ENCODE assay signal across 8 mouse cellular contexts in genomic region chr13:46725227-46725626, GRCm38 (mm10). TPM values are rescaled to one million over a fixed set of nuclear protein-coding genes. Genes with fewer than 3 reads are reported as not detected.
DNase-seq lines count a peak whose midpoint lies in the region; ATAC-seq and TF ChIP-seq lines count a peak whose summit lies in the region.

No protein-coding gene starts in this region.

- no peaks in the 10 kb centered on the region for H3K27me3 ChIP-seq in intestine, embryonic 14.5 days (replicated peaks; ENCODE audit: control insufficient read depth, insufficient read depth, low read length)
- no peaks in the 10 kb centered on the region for H3K27me3 ChIP-seq in intestine, embryonic 16.5 days (replicated peaks; ENCODE audit: control insufficient read depth, insufficient read depth, low read length)
- no peaks in the 10 kb centered on the region for H3K27me3 ChIP-seq in MEL (ENCODE audit: control insufficient read depth in 1 of 2, insufficient read depth in 2 of 2, low read length in 2 of 2)
- H3K27me3 ChIP-seq in forebrain, embryonic 16.5 days (replicated peaks; ENCODE audit: control insufficient read depth, insufficient read depth, low read length): no peaks in the 10 kb centered on the region
- no peaks in the 10 kb centered on the region for H3K27me3 ChIP-seq in liver, postnatal 0 days (ENCODE audit: insufficient read depth, low read length)

- no peak overlapping the region for H3K27ac ChIP-seq in intestine, embryonic 14.5 days (ENCODE audit: low read depth)
- H3K27ac ChIP-seq in intestine, embryonic 16.5 days (ENCODE audit: low read length): no peak overlapping the region
- H3K27ac ChIP-seq in MEL (ENCODE audit: control insufficient read depth, low read depth, low read length): peak overlapping the region; percentile 1; the same call in 1 of the 2 replicates
- H3K27ac ChIP-seq in forebrain, embryonic 16.5 days (ENCODE audit: low read length): no peak overlapping the region
- H3K27ac ChIP-seq in liver, postnatal 0 days (ENCODE audit: low read depth): peak overlapping the region; percentile 39

- H3K79me2 ChIP-seq in MEL (ENCODE audit: control insufficient read depth, insufficient read depth, low read length, poor library complexity): peaks cover 58% of the 10 kb centered on the region

- peak overlapping the region; percentile 74 for H3K4me3 ChIP-seq in intestine, embryonic 14.5 days (ENCODE audit: low read depth, low read length)
- no peak overlapping the region for H3K4me3 ChIP-seq in intestine, embryonic 16.5 days (ENCODE audit: low read length)
- peak overlapping the region; percentile 21 to 91 for H3K4me3 ChIP-seq in MEL (ENCODE audit: control insufficient read depth in 1 of 2, insufficient read depth in 1 of 2, low read depth in 2 of 2, low read length in 2 of 2)
- H3K4me3 ChIP-seq in forebrain, embryonic 16.5 days (replicated peaks; ENCODE audit: low read length): no peak overlapping the region
- H3K4me3 ChIP-seq in liver, postnatal 0 days (ENCODE audit: low read depth, low read length): peak overlapping the region; percentile 74

- no peaks in the 10 kb centered on the region for H3K9me3 ChIP-seq in intestine, embryonic 14.5 days (ENCODE audit: control insufficient read depth, low read length)
- H3K9me3 ChIP-seq in intestine, embryonic 16.5 days (ENCODE audit: control insufficient read depth, low read length): no peaks in the 10 kb centered on the region
- no peaks in the 10 kb centered on the region for H3K9me3 ChIP-seq in MEL (replicated peaks; ENCODE audit: insufficient read depth, low read length)
- no peaks in the 10 kb centered on the region for H3K9me3 ChIP-seq in forebrain, embryonic 16.5 days (ENCODE audit: control insufficient read depth, low read length)
- H3K9me3 ChIP-seq in liver, postnatal 0 days (ENCODE audit: low read length): no peaks in the 10 kb centered on the region

- TF ChIP-seq POLR2A in MEL (IDR thresholded peaks at IDR 0.05; ENCODE audit: control insufficient read depth in 1 of 2, insufficient read depth in 1 of 2, low read depth in 1 of 2, low read length in 2 of 2, poor library complexity in 1 of 2): no peak

- TF ChIP-seq CTCF in MEL (IDR thresholded peaks at IDR 0.05 in 2 of 3, conservative IDR thresholded peaks at IDR 0.05 in 1 of 3; ENCODE audit: control insufficient read depth in 1 of 3, insufficient read depth in 1 of 3, low read depth in 2 of 3, low read length in 3 of 3, poor library complexity in 1 of 3, severe bottlenecking in 1 of 3): no peak
- TF ChIP-seq CTCF in liver, postnatal 0 days (IDR thresholded peaks at IDR 0.05; ENCODE audit: low read depth): no peak

- H3K4me1 ChIP-seq in intestine, embryonic 14.5 days (replicated peaks; ENCODE audit: control insufficient read depth, insufficient read depth, low read length): peaks cover 13% of the 10 kb centered on the region; the same call in 1 of the 2 replicates
- H3K4me1 ChIP-seq in intestine, embryonic 16.5 days (ENCODE audit: control insufficient read depth, insufficient read depth, low read length): peaks cover 6% of the 10 kb centered on the region
- H3K4me1 ChIP-seq in MEL (ENCODE audit: control insufficient read depth in 1 of 2, insufficient read depth in 2 of 2, low read length in 2 of 2): peaks cover 20% of the 10 kb centered on the region in 2 experiments; a peak in 3 of 4 replicates
- H3K4me1 ChIP-seq in forebrain, embryonic 16.5 days (replicated peaks; ENCODE audit: control insufficient read depth, insufficient read depth, low read length): peaks cover 22% of the 10 kb centered on the region
- peaks cover 23% of the 10 kb centered on the region for H3K4me1 ChIP-seq in liver, postnatal 0 days (ENCODE audit: insufficient read depth)

- no peak overlapping the region for H3K9ac ChIP-seq in intestine, embryonic 14.5 days (ENCODE audit: low read length)
- no peak overlapping the region for H3K9ac ChIP-seq in intestine, embryonic 16.5 days (ENCODE audit: low read depth, low read length)
- H3K9ac ChIP-seq in MEL (ENCODE audit: control insufficient read depth, low read depth, low read length, poor library complexity, severe bottlenecking): peak overlapping the region; percentile 96
- H3K9ac ChIP-seq in forebrain, embryonic 16.5 days (replicated peaks; ENCODE audit: low read depth, low read length): no peak overlapping the region
- peak overlapping the region; percentile 8 for H3K9ac ChIP-seq in liver, postnatal 0 days (replicated peaks)

- peak in 1 of 2 experiments; percentile 71; a peak in 1 of 4 replicates for TF ChIP-seq EP300 in MEL (IDR thresholded peaks at IDR 0.05; ENCODE audit: low read depth in 1 of 2, low read length in 2 of 2)
- peak; percentile 70 for TF ChIP-seq EP300 in liver, postnatal 0 days (IDR thresholded peaks at IDR 0.05; ENCODE audit: low read depth)

- no peak for TF ChIP-seq RAD21 in MEL (IDR thresholded peaks at IDR 0.05; ENCODE audit: low read depth, low read length)

- DNase-seq in intestine, embryonic 14.5 days (ENCODE audit: low spot score): no peak
- DNase-seq in MEL (ENCODE audit: low read depth, low spot score): peak; percentile 85
- peak; percentile 24 for DNase-seq in liver, postnatal 0 days
- DNase-seq in left cerebral cortex, postnatal 10 days (ENCODE audit: extremely low spot score in 1 of 2, low spot score in 2 of 2): no peak
- no peak for DNase-seq in gastrocnemius, adult 18-20 months (ENCODE audit: low spot score)
- no peak for DNase-seq in thymus, postnatal 25 days

- no peaks in the 10 kb centered on the region for H3K36me3 ChIP-seq in intestine, embryonic 14.5 days (ENCODE audit: control insufficient read depth, insufficient read depth, low read length)
- no peaks in the 10 kb centered on the region for H3K36me3 ChIP-seq in intestine, embryonic 16.5 days (ENCODE audit: control insufficient read depth, insufficient read depth, low read length)
- H3K36me3 ChIP-seq in MEL (ENCODE audit: control insufficient read depth in 1 of 2, insufficient read depth in 2 of 2, low read length in 2 of 2): peaks cover 4 to 44% of the 10 kb centered on the region in 2 experiments; a peak in 3 of 4 replicates
- H3K36me3 ChIP-seq in forebrain, embryonic 16.5 days (ENCODE audit: control insufficient read depth, insufficient read depth): no peaks in the 10 kb centered on the region
- no peaks in the 10 kb centered on the region for H3K36me3 ChIP-seq in liver, postnatal 0 days (replicated peaks; ENCODE audit: insufficient read depth, low read length)

- peak overlapping the region; percentile 81 for H3K4me2 ChIP-seq in intestine, embryonic 14.5 days (ENCODE audit: low read length)
- H3K4me2 ChIP-seq in intestine, embryonic 16.5 days (ENCODE audit: low read depth, low read length): no peak overlapping the region
- H3K4me2 ChIP-seq in forebrain, embryonic 16.5 days (ENCODE audit: low read length): peak overlapping the region; percentile 22
- peak overlapping the region; percentile 89 for H3K4me2 ChIP-seq in liver, postnatal 0 days (ENCODE audit: low read depth, low read length)

- ATAC-seq in intestine, embryonic 14.5 days (replicated peaks; ENCODE audit: low FRiP score, low TSS enrichment, low read depth): no peak
- no peak for ATAC-seq in intestine, embryonic 16.5 days
- no peak for ATAC-seq in forebrain, embryonic 16.5 days
- ATAC-seq in liver, postnatal 0 days: no peak

- 34% methylated on average over 2 of the region's 2 CpGs for WGBS in intestine, embryonic 14.5 days
- WGBS in intestine, embryonic 16.5 days: 24% methylated on average over 2 of the region's 2 CpGs
- WGBS in forebrain, embryonic 16.5 days: 6% methylated on average over 2 of the region's 2 CpGs
- WGBS in liver, postnatal 0 days (ENCODE audit: insufficient replicate concordance): 15% methylated on average over 2 of the region's 2 CpGs

- intact Hi-C loops in left cerebral cortex, postnatal 10 days (cut with DNase I): loop anchor here (10.0 kb wide), 1 partner anchor 290 kb away; the partner anchor contains the start of gene Nhlrc1

TF ChIP-seq in MEL, 35 proteins besides CTCF, POLR2A, EP300 and RAD21 (continues in another document):
- peak; percentile 99 for TF ChIP-seq MAFK (IDR thresholded peaks at IDR 0.05; ENCODE audit: borderline replicate concordance, low read depth, low read length)
- no peak for TF ChIP-seq TCF12 (IDR thresholded peaks at IDR 0.05; ENCODE audit: low read depth, low read length)
- TF ChIP-seq GABPA (IDR thresholded peaks at IDR 0.05; ENCODE audit: low read depth, low read length): peak; percentile 55; the same call in 1 of the 2 replicates
- no peak for TF ChIP-seq MYB (IDR thresholded peaks at IDR 0.05; ENCODE audit: low read depth, low read length)
- TF ChIP-seq USF1 (IDR thresholded peaks at IDR 0.05; ENCODE audit: low read depth, low read length): no peak
- TF ChIP-seq RCOR1 (IDR thresholded peaks at IDR 0.05; ENCODE audit: low read depth, low read length): no peak
- no peak for TF ChIP-seq CHD1 (IDR thresholded peaks at IDR 0.05; ENCODE audit: low read depth, low read length)
- TF ChIP-seq POLR2AphosphoS2 (IDR thresholded peaks at IDR 0.05; ENCODE audit: low read length): no peak
- TF ChIP-seq TBP (IDR thresholded peaks at IDR 0.05; ENCODE audit: low read depth, low read length): peak; percentile 47; the same call in 1 of the 2 replicates

RNA-seq across cellular contexts. Expression of gene Nup153, which starts 2.5 kb away (rescaled TPM):
- polyA plus RNA-seq in intestine, embryonic 14.5 days (2014; fragmentation: Nextera tagmentation; extraction: Ambion mirVana): 37.2 and 37.5 TPM in 2 replicates
- polyA plus RNA-seq in intestine, embryonic 16.5 days (2015; fragmentation: Nextera tagmentation; extraction: Ambion mirVana): 12.1 and 14.5 TPM in 2 replicates
- 64.6 and 66.1 TPM in 2 replicates for total RNA-seq in MEL (2012; rRNA removed)
- 100 to 1,000 TPM in 1 of 2 experiments, 10 to 100 TPM in 1; 82.8 to 221 TPM for polyA plus RNA-seq in MEL (2012; ENCODE audit: insufficient read depth in 1 of 2, insufficient read length in 2 of 2, low read depth in 1 of 2, low replicate concordance in 2 of 2, missing spikeins in 1 of 2)
- polyA plus RNA-seq in forebrain, embryonic 16.5 days (2015; fragmentation: Nextera tagmentation; extraction: Ambion mirVana): 21.7 and 25.9 TPM in 2 replicates
- polyA plus RNA-seq in liver, postnatal 0 days (2015; fragmentation: Nextera tagmentation; extraction: Ambion mirVana): 6.6 and 8.0 TPM in 2 replicates
- 10 to 100 TPM; 64.1 to 72.2 TPM for total RNA-seq in left cerebral cortex, postnatal 10 days (2021)
- total RNA-seq in gastrocnemius, adult 18-20 months (2021): 10 to 100 TPM; 40.1 to 41.3 TPM

RNA-seq across cellular contexts. Expression of gene Fam8a1, which starts 55.9 kb away (rescaled TPM):
- 7.8 and 8.0 TPM in 2 replicates for polyA plus RNA-seq in intestine, embryonic 14.5 days (2014; fragmentation: Nextera tagmentation; extraction: Ambion mirVana)
- 4.6 and 5.9 TPM in 2 replicates for polyA plus RNA-seq in intestine, embryonic 16.5 days (2015; fragmentation: Nextera tagmentation; extraction: Ambion mirVana)
- 7.5 and 8.4 TPM in 2 replicates for total RNA-seq in MEL (2012; rRNA removed)
- 10 to 100 TPM in 1 of 2 experiments, not detected in 1; 16.5 TPM for polyA plus RNA-seq in MEL (2012; ENCODE audit: insufficient read depth in 1 of 2, insufficient read length in 2 of 2, low read depth in 1 of 2, low replicate concordance in 2 of 2, missing spikeins in 1 of 2)
- 19.0 and 20.1 TPM in 2 replicates for polyA plus RNA-seq in forebrain, embryonic 16.5 days (2015; fragmentation: Nextera tagmentation; extraction: Ambion mirVana)
- polyA plus RNA-seq in liver, postnatal 0 days (2015; fragmentation: Nextera tagmentation; extraction: Ambion mirVana): 4.4 TPM in 2 replicates
- total RNA-seq in left cerebral cortex, postnatal 10 days (2021): 10 to 100 TPM; 70.5 to 73.2 TPM
- 10 to 100 TPM; 28.7 to 33.2 TPM for total RNA-seq in gastrocnemius, adult 18-20 months (2021)

Comparison
In these comparisons a context has a peak if more than half of its experiments do, and no peak if none do; other contexts are left out.
1. H3K4me3 ChIP-seq: peak in intestine, embryonic 14.5 days (single experiment), MEL (2 of 2) and liver, postnatal 0 days (single experiment); none in intestine, embryonic 16.5 days (single experiment) and forebrain, embryonic 16.5 days (single experiment).
2. DNase-seq: peak in MEL (single experiment) and liver, postnatal 0 days (single experiment); none in intestine, embryonic 14.5 days (single experiment), left cerebral cortex, postnatal 10 days (0 of 2), gastrocnemius, adult 18-20 months (single experiment) and thymus, postnatal 25 days (single experiment).
3. H3K27ac ChIP-seq: peak in MEL (single experiment) and liver, postnatal 0 days (single experiment); none in intestine, embryonic 14.5 days (single experiment), intestine, embryonic 16.5 days (single experiment) and forebrain, embryonic 16.5 days (single experiment).
4. H3K9ac ChIP-seq: peak in MEL (single experiment) and liver, postnatal 0 days (single experiment); none in intestine, embryonic 14.5 days (single experiment), intestine, embryonic 16.5 days (single experiment) and forebrain, embryonic 16.5 days (single experiment).